Mouse (Mus musculus): ENCODE measurements around the gene Ets2.

- no peak for TF ChIP-seq CTCF (IDR thresholded peaks at IDR 0.05; ENCODE audit: low read depth)
- no peak for TF ChIP-seq EP300 (optimal IDR thresholded peaks at IDR 0.05)
These were observed 35.6 kb upstream of the Ets2 start for GRCm38 (mm10) chr16:95666288-95666687.

All from stomach, postnatal 0 days (tissue).